Mouse (Mus musculus): ENCODE measurements around the gene Nectin2. TPM values are rescaled to one million over a fixed set of nuclear protein-coding genes. Genes with fewer than 3 reads are reported as not detected.

The Nectin2 gene
- total and polyA plus RNA-seq, 2 experiments from 2014 or later: 55.3 to 75.3 TPM

- TF ChIP-seq CTCF (IDR thresholded peaks at IDR 0.05): peak; percentile 95
- peak; percentile 72 for ATAC-seq (ENCODE audit: low FRiP score)
- Histone ChIP-seq H3K4me3 (ENCODE audit: low read depth, low read length) (no peak overlapping the region), H3K36me3 (ENCODE audit: insufficient read depth, low read length) (no peaks in the 10 kb centered on the region), H3K9me3 (ENCODE audit: low read length) (no peaks in the 10 kb centered on the region), H3K27ac (ENCODE audit: low read depth, low read length) (peak overlapping the region; percentile 49; the same call in 1 of the 2 replicates), H3K4me2 (ENCODE audit: low read depth, low read length, poor library complexity, severe bottlenecking) (peak overlapping the region; percentile 7; the same call in 1 of the 2 replicates), H3K27me3 (ENCODE audit: insufficient read depth, low read length) (no peaks in the 10 kb centered on the region), H3K9ac (replicated peaks; ENCODE audit: low read length, poor library complexity, severe bottlenecking) (no peak overlapping the region), H3K4me1 (ENCODE audit: insufficient read depth, low read length) (no peaks in the 10 kb centered on the region)
- peak; percentile 97 for DNase-seq (ENCODE audit: low spot score)
- 9% methylated on average over 10 of the region's 10 CpGs for WGBS
Observed at GRCm38 (mm10) chr7:19668947-19669721, 81.1 kb downstream of the Nectin2 start.

DNA sequence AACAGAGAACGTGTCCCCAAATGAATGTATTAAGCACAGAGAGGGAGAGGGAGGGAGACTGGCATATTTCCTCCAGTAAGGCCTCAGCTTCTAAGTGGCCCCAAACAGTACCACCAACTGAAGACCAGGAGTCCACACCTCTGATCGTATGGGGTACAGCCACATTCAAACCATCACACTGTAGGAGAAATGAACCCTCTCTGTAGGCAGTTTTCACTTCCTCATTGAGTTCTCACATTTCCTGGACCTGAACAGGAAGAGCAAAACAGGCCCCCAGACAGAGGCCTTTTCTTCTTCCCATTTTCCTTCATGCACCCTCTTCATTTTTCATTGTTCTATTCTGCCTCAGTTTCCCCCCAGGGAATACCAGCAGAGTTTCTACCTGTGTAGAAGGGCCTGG is 82.8 kb downstream of the Nectin2 start:
- ATAC-seq (ENCODE audit: low FRiP score) (no peak), DNase-seq (ENCODE audit: low spot score) (no peak)
- Histone ChIP-seq H3K4me3 (ENCODE audit: low read depth, low read length) (no peak overlapping the region), H3K9ac (replicated peaks; ENCODE audit: low read length, poor library complexity, severe bottlenecking) (no peak overlapping the region), H3K9me3 (ENCODE audit: low read length) (no peaks in the 10 kb centered on the region), H3K36me3 (ENCODE audit: insufficient read depth, low read length) (no peaks in the 10 kb centered on the region), H3K27ac (ENCODE audit: low read depth, low read length) (no peak overlapping the region), H3K4me1 (ENCODE audit: insufficient read depth, low read length) (peaks cover 8% of the 10 kb centered on the region; the same call in 1 of the 2 replicates), H3K4me2 (ENCODE audit: low read depth, low read length, poor library complexity, severe bottlenecking) (no peak overlapping the region), H3K27me3 (ENCODE audit: insufficient read depth, low read length) (no peaks in the 10 kb centered on the region)
- 83% methylated on average over 2 of the region's 2 CpGs for WGBS
- TF ChIP-seq CTCF (IDR thresholded peaks at IDR 0.05): no peak

GRCm38 (mm10) chr7:19666750-19667149 is 83.5 kb downstream of the Nectin2 start:
- Histone ChIP-seq H3K4me3 (ENCODE audit: low read depth, low read length) (no peak overlapping the region), H3K36me3 (ENCODE audit: insufficient read depth, low read length) (peaks cover 3% of the 10 kb centered on the region), H3K4me2 (ENCODE audit: low read depth, low read length, poor library complexity, severe bottlenecking) (no peak overlapping the region), H3K4me1 (ENCODE audit: insufficient read depth, low read length) (peaks cover 8% of the 10 kb centered on the region; the same call in 1 of the 2 replicates), H3K27me3 (ENCODE audit: insufficient read depth, low read length) (no peaks in the 10 kb centered on the region), H3K9me3 (ENCODE audit: low read length) (no peaks in the 10 kb centered on the region), H3K27ac (ENCODE audit: low read depth, low read length) (no peak overlapping the region), H3K9ac (replicated peaks; ENCODE audit: low read length, poor library complexity, severe bottlenecking) (no peak overlapping the region)
- no peak for ATAC-seq (ENCODE audit: low FRiP score)
- DNase-seq (ENCODE audit: low spot score): peak; percentile 8
- peak; percentile 49 for TF ChIP-seq CTCF (IDR thresholded peaks at IDR 0.05)
- WGBS: 68% methylated on average over 3 of the region's 3 CpGs

Other genes with a start within 250 kb of the Nectin2 start
- gene Bloc1s3, start 242.1 kb downstream of the Nectin2 start, total RNA-seq (2014; rRNA removed): 17.8 and 21.4 TPM in 2 replicates
- 3.9 and 4.2 TPM in 2 replicates for gene Bloc1s3, start 242.1 kb downstream of the Nectin2 start, polyA plus RNA-seq (2015; fragmentation: Nextera tagmentation; extraction: Ambion mirVana)
- 14.9 and 23.9 TPM in 2 replicates for gene Trappc6a, start 242.1 kb downstream of the Nectin2 start, total RNA-seq (2014; rRNA removed)
- 32.2 and 32.6 TPM in 2 replicates for gene Trappc6a, start 242.1 kb downstream of the Nectin2 start, polyA plus RNA-seq (2015; fragmentation: Nextera tagmentation; extraction: Ambion mirVana)
- gene Nkpd1, start 232.6 kb downstream of the Nectin2 start, total RNA-seq (2014; rRNA removed): 2.3 TPM in 2 replicates
- gene Nkpd1, start 232.6 kb downstream of the Nectin2 start, polyA plus RNA-seq (2015; fragmentation: Nextera tagmentation; extraction: Ambion mirVana): 1.6 and 1.8 TPM in 2 replicates
- 114 and 127 TPM in 2 replicates for gene Ppp1r37, start 187.4 kb downstream of the Nectin2 start, total RNA-seq (2014; rRNA removed)
- 27.8 and 28.1 TPM in 2 replicates for gene Ppp1r37, start 187.4 kb downstream of the Nectin2 start, polyA plus RNA-seq (2015; fragmentation: Nextera tagmentation; extraction: Ambion mirVana)
- 0.33 and 1.2 TPM in 2 replicates for gene Zfp296, start 173.2 kb downstream of the Nectin2 start, total RNA-seq (2014; rRNA removed)
- gene Zfp296, start 173.2 kb downstream of the Nectin2 start, polyA plus RNA-seq (2015; fragmentation: Nextera tagmentation; extraction: Ambion mirVana): 0.11 TPM in 1 of 2 replicates, not detected in the other
- 58.1 and 70.9 TPM in 2 replicates for gene Gemin7, start 172.9 kb downstream of the Nectin2 start, total RNA-seq (2014; rRNA removed)
- gene Gemin7, start 172.9 kb downstream of the Nectin2 start, polyA plus RNA-seq (2015; fragmentation: Nextera tagmentation; extraction: Ambion mirVana): 158 and 181 TPM in 2 replicates
- gene Clasrp, start 146.0 kb downstream of the Nectin2 start, total RNA-seq (2014; rRNA removed): 74.4 and 97.4 TPM in 2 replicates
- gene Clasrp, start 146.0 kb downstream of the Nectin2 start, polyA plus RNA-seq (2015; fragmentation: Nextera tagmentation; extraction: Ambion mirVana): 70.3 and 74.7 TPM in 2 replicates
- 5.6 and 7.3 TPM in 2 replicates for gene Relb, start 121.0 kb downstream of the Nectin2 start, total RNA-seq (2014; rRNA removed)
- gene Relb, start 121.0 kb downstream of the Nectin2 start, polyA plus RNA-seq (2015; fragmentation: Nextera tagmentation; extraction: Ambion mirVana): 5.6 and 6.2 TPM in 2 replicates
- 149 and 152 TPM in 2 replicates for gene Clptm1, start 85.5 kb downstream of the Nectin2 start, total RNA-seq (2014; rRNA removed)
- 140 and 149 TPM in 2 replicates for gene Clptm1, start 85.5 kb downstream of the Nectin2 start, polyA plus RNA-seq (2015; fragmentation: Nextera tagmentation; extraction: Ambion mirVana)
- 1.7 TPM in 1 of 2 replicates, not detected in the other for gene Apoc2, start 72.5 kb downstream of the Nectin2 start, total RNA-seq (2014; rRNA removed)
- gene Apoc2, start 72.5 kb downstream of the Nectin2 start, polyA plus RNA-seq (2015; fragmentation: Nextera tagmentation; extraction: Ambion mirVana): 0.30 and 0.32 TPM in 2 replicates
- gene Gm44805, start 69.1 kb downstream of the Nectin2 start, total RNA-seq (2014; rRNA removed): not detected in 2 replicates
- not detected in 2 replicates for gene Gm44805, start 69.1 kb downstream of the Nectin2 start, polyA plus RNA-seq (2015; fragmentation: Nextera tagmentation; extraction: Ambion mirVana)
- gene Apoc4, start 69.0 kb downstream of the Nectin2 start, total RNA-seq (2014; rRNA removed): not detected in 2 replicates
- gene Apoc4, start 69.0 kb downstream of the Nectin2 start, polyA plus RNA-seq (2015; fragmentation: Nextera tagmentation; extraction: Ambion mirVana): not detected in 2 replicates
- gene Apoc1, start 57.8 kb downstream of the Nectin2 start, total RNA-seq (2014; rRNA removed): 3.6 and 5.1 TPM in 2 replicates
- 7.9 and 9.0 TPM in 2 replicates for gene Apoc1, start 57.8 kb downstream of the Nectin2 start, polyA plus RNA-seq (2015; fragmentation: Nextera tagmentation; extraction: Ambion mirVana)
- gene Apoe, start 51.3 kb downstream of the Nectin2 start, total RNA-seq (2014; rRNA removed): 1,618 and 2,613 TPM in 2 replicates
- gene Apoe, start 51.3 kb downstream of the Nectin2 start, polyA plus RNA-seq (2015; fragmentation: Nextera tagmentation; extraction: Ambion mirVana): 2,139 and 2,488 TPM in 2 replicates
- 122 and 133 TPM in 2 replicates for gene Tomm40, start 35.0 kb downstream of the Nectin2 start, total RNA-seq (2014; rRNA removed)
- 160 and 161 TPM in 2 replicates for gene Tomm40, start 35.0 kb downstream of the Nectin2 start, polyA plus RNA-seq (2015; fragmentation: Nextera tagmentation; extraction: Ambion mirVana)
- gene Bcam, start 20.5 kb upstream of the Nectin2 start, total RNA-seq (2014; rRNA removed): 32.6 and 33.5 TPM in 2 replicates
- gene Bcam, start 20.5 kb upstream of the Nectin2 start, polyA plus RNA-seq (2015; fragmentation: Nextera tagmentation; extraction: Ambion mirVana): 18.7 and 22.0 TPM in 2 replicates
- 0.71 and 1.8 TPM in 2 replicates for gene Cblc, start 46.3 kb upstream of the Nectin2 start, total RNA-seq (2014; rRNA removed)
- gene Cblc, start 46.3 kb upstream of the Nectin2 start, polyA plus RNA-seq (2015; fragmentation: Nextera tagmentation; extraction: Ambion mirVana): 0.70 and 1.2 TPM in 2 replicates
- gene Bcl3, start 72.3 kb upstream of the Nectin2 start, total RNA-seq (2014; rRNA removed): 0.55 and 0.66 TPM in 2 replicates
- 0.93 and 1.3 TPM in 2 replicates for gene Bcl3, start 72.3 kb upstream of the Nectin2 start, polyA plus RNA-seq (2015; fragmentation: Nextera tagmentation; extraction: Ambion mirVana)
- 31.6 and 44.4 TPM in 2 replicates for gene Gm19345, start 101.5 kb upstream of the Nectin2 start, total RNA-seq (2014; rRNA removed)
- 21.6 and 25.8 TPM in 2 replicates for gene Gm19345, start 101.5 kb upstream of the Nectin2 start, polyA plus RNA-seq (2015; fragmentation: Nextera tagmentation; extraction: Ambion mirVana)
- gene Ceacam16, start 110.8 kb upstream of the Nectin2 start, total RNA-seq (2014; rRNA removed): not detected in 2 replicates
- 0.90 and 1.5 TPM in 2 replicates for gene Ceacam16, start 110.8 kb upstream of the Nectin2 start, polyA plus RNA-seq (2015; fragmentation: Nextera tagmentation; extraction: Ambion mirVana)
- 0.38 TPM in 1 of 2 replicates, not detected in the other for gene Ceacam19, start 137.5 kb upstream of the Nectin2 start, total RNA-seq (2014; rRNA removed)
- not detected in 2 replicates for gene Ceacam19, start 137.5 kb upstream of the Nectin2 start, polyA plus RNA-seq (2015; fragmentation: Nextera tagmentation; extraction: Ambion mirVana)
- 11.0 and 14.7 TPM in 2 replicates for gene Pvr, start 170.7 kb upstream of the Nectin2 start, total RNA-seq (2014; rRNA removed)
- 7.1 and 7.7 TPM in 2 replicates for gene Pvr, start 170.7 kb upstream of the Nectin2 start, polyA plus RNA-seq (2015; fragmentation: Nextera tagmentation; extraction: Ambion mirVana)
- not detected in 2 replicates for gene Igsf23, start 200.3 kb upstream of the Nectin2 start, total RNA-seq (2014; rRNA removed)
- not detected in 2 replicates for gene Igsf23, start 200.3 kb upstream of the Nectin2 start, polyA plus RNA-seq (2015; fragmentation: Nextera tagmentation; extraction: Ambion mirVana)
- gene Ceacam20, start 214.9 kb upstream of the Nectin2 start, total RNA-seq (2014; rRNA removed): not detected in 2 replicates
- not detected in 2 replicates for gene Ceacam20, start 214.9 kb upstream of the Nectin2 start, polyA plus RNA-seq (2015; fragmentation: Nextera tagmentation; extraction: Ambion mirVana)
- gene Nlrp9b, start 241.0 kb upstream of the Nectin2 start, total RNA-seq (2014; rRNA removed): not detected in 2 replicates
- not detected in 2 replicates for gene Nlrp9b, start 241.0 kb upstream of the Nectin2 start, polyA plus RNA-seq (2015; fragmentation: Nextera tagmentation; extraction: Ambion mirVana)